Mouse (Mus musculus) T-helper 1 cell (primary cell): ENCODE measurements around the gene Gal3st1.
"Not testable (repeated sequence)": the region's sequence is repeated elsewhere in the genome, so short reads cannot be mapped to it uniquely, and the experiment has no call there.

Source experiments
- in situ Hi-C: fragments of 300-600 bp; cut with MboI, MseI; formaldehyde crosslinking; loops from one replicate; pipeline ENCODE4 v1.15.1; 2025; ENCODE audit warnings: high pct_unique_total_duplicates

The Gal3st1 gene

DNA sequence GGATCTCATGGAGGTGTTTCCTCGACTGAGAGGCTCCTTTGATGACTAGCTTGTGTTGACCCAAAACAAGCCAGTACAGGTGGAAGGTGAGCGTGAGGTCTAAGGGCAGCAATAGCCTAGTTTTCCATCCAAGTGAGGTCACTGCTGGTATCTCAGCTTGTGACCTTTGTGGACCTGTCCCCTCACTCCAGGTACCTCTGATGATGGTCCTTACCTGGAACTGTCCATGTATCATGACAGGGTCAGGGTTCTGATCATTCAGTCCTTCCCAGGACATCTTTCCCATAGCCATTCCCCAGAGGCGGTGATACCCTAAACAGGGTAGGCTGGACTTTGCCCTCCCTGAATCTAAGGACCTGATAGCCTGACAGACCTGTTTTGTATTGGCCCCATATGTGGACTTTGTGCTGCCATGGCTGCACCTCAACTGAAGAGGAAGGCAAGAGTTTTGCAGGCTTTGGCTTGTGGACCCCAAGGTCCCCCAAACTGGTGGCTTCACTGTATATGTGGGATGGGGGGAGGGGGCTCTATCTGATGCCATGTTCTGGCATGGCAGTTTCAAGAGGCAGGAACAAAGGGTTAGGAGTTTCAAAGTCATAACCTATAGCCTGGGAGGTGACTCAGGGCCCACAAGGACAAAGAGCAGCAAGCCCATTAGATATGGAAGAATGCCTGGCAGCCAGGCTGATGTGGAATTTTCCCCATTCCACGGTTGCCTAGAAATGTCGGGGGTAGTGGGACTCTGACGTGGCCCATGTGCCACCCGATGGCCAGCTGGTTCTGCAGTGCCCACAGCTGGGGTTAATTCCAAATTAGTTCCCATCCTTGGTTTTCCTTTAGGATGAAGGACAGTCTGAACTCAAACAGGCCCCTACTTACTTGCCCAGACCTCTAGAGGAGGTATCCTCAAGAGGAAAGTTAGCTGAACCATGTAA, 894 bp upstream of the Gal3st1 start:
- in situ Hi-C loops, result no loop called here

DNA sequence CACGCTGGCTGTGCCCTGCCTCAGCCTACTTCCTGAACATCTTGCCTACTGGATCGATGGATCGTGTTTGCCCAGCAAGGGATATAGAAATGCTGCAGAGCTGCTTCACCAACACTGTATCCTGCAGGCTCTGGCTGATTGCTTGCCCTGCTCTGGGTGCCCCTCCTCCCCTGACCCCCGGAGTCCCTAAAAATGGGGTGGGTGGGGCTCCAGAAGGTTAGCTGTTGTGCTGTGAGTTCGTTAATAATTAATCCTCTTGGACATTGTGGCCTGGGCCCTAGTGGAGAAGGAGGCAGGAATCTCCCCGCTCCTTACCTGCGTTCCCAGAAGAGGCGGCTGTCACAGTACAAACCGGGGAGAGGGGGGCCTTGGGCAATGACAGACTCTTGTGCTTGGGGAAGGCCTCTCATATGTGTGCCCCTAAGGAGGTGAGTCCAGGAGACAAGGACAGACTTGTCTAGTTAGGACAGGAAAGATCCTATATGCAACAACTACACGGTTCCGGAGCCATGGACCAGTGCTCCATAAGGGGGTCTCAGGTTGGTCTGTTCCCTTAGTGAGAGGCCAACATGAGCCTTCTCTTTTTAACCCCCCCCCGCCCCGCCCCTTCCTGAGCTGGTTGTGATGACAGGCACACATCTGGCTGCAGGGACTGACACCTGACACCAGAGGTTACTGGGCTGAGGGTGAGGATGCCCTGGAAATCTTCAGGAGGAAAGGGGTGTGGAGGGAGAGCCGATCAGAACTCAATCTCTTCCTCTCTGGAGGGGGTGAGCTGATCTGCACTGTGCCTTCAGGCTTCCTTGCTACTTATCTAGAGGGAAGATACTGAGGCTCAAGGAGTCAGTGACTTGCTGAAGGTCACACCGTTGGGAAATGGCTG, 668 bp downstream of the Gal3st1 start:
- in situ Hi-C loops, result no loop called here

DNA sequence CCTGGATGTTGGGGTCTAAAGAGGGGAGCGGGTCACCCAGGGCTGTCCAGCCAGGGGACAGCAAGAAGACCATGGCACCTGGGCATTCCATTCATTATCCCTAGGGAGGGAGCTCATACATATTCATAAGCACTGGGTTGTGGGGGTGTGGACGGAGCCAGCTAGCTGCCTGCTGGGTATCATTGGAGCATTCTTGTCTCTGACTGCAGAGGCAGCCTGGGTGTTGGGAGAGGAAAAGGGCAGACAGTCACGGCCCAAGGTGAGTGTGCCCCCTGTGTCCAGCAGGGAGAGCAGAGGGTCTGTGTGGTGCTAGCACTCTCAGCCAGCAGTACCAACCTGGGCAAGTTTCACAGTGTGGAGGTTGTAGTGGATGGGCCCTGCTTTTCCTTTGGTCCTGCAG, 6.3 kb downstream of the Gal3st1 start:
- in situ Hi-C loops, result no loop called here

DNA sequence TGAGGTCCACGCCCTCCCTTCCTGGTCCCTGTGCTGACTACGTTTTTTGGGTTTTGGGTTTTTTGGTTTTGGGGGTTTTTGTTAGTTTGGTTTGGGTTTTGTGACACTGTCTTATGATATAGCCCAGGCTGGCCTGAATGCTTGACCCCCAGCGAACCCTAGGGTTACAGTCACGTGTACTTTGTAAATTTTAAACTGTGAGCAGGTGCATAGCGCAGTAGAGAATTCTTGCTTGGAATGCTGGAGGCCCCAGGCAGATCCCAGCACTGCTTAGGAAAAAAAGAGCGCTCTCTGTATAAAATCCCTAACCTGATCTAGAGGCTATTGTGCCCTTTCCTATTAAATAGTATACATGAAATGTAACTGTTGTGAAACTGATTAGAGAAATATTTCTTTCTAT, 9.7 kb downstream of the Gal3st1 start:
- in situ Hi-C loops, result no loop called here

DNA sequence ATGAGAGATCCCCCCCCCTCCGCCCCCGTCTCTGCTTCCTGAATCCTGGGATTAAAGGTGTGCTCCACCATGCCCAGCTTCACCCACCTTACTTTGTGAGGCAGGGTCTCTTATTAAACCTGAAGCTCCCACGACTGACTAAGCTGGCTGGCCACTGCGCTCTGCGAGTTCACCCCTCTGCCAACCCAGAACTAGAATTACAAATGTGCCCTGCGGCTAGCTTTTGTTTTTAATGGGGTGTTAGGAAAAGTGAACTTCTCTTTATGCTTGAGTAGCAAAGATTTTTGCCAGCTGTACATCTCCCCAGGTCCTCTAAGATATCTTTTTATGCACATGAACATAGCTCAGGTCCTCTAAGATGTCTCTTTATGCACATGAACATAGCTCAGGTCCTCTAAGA, 10.5 kb downstream of the Gal3st1 start:
- in situ Hi-C loops, result no loop called here

DNA sequence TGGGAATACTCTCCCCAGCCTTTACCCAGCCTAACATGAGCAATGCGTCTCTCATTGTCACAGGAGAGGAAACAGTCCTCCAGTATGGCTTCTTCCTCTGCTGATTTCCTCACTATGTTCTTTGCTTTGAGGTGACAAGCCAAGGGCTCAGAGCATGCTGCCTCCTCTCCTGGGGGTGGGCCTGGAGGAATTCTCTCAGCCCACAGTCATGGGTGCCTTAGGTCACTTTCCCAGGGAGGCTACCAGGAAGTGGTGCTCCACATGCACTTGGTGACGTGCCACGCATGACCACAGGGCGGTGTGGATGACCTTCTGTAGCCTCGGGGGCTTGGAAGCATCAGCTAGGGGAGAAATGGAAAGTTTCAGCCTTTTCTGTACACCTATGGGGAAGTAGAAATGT, 12.1 kb downstream of the Gal3st1 start:
- in situ Hi-C loops, result no loop called here

DNA sequence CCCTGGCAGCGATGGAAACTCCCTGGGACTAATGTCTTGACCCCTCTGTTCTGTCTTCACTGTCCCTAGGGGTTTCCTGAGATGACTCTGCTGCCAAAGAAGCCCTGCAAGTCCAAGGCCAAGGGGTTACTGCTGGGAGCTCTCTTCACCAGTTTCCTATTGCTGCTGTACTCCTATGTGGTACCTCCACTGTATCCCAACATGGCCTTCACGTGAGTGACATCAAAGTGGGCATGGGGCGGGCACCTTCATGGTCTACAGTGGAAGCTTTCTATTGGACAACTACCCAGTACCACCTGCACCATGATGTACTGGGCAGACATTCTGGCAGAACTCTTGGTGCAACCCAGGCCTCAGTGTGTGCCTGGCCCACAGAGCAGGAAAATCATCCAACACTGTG, 13.4 kb downstream of the Gal3st1 start:
- in situ Hi-C loops, result no loop called here

DNA sequence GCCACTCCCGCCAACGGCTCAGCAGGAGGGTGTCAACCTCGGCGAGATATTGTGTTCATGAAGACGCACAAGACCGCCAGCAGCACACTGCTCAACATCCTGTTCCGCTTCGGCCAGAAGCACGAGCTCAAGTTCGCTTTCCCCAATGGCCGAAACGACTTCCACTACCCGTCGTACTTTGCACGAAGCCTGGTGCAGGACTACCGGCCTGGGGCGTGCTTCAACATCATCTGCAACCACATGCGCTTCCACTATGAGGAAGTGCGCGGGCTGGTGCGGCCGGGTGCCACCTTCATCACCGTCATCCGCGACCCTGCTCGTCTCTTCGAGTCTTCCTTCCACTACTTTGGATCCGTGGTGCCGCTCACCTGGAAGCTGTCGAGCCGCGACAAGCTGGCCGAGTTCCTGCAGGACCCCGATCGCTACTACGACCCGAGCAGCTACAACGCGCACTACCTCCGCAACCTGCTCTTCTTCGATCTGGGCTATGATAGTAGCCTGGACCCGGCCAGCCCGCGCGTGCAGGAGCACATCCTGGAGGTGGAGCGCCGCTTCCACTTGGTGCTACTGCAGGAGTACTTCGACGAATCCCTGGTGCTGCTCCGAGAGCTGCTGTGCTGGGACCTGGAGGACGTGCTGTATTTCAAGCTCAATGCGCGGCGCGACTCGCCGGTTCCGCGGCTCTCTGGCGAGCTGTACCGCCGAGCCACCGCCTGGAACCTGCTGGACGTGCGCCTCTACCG, 14.7 kb downstream of the Gal3st1 start:
- in situ Hi-C loops, result no loop called here

DNA sequence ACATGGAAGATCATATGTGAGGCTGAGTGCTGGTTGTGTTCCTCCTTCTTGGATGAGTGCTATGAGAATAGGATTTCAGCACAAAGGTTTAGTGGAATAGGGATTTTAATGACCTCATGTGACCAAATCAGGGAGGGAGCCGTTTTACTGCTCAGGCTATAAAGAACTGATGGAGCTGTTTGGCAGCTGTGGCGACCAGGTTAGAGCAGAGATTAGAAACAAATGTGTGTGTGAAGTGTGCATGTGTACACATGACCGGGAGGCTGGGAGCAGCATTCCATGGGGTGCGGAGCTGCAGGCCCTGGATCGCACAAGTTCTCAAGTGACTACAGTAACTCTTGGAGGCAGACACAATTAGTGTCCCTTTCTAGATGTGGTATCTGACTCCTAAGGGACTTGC, 16.1 kb downstream of the Gal3st1 start:
- in situ Hi-C loops, result no loop called here

DNA sequence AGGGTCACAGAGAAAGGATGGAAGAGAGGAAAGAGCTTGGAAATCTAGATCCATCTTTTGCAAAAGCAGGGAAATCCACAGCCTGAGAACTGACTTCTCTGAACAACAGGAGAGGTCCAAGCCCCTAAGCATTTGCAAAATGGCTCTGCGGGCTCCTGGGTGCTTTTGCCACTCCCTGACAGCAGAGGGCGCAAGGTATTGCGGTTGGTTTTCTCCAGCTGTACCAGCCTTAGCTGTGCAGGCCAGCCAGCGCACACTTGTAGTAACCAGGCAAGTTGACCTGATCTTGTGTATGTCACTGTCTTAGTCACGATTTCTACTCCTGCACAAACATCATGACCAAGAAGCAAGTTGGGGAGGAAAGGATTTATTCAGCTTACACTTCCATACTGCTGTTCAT, 18.2 kb downstream of the Gal3st1 start:
- in situ Hi-C loops, result loop anchor here (5.0 kb wide), 1 partner anchor 81 kb away; no protein-coding TSS in a partner anchor

DNA sequence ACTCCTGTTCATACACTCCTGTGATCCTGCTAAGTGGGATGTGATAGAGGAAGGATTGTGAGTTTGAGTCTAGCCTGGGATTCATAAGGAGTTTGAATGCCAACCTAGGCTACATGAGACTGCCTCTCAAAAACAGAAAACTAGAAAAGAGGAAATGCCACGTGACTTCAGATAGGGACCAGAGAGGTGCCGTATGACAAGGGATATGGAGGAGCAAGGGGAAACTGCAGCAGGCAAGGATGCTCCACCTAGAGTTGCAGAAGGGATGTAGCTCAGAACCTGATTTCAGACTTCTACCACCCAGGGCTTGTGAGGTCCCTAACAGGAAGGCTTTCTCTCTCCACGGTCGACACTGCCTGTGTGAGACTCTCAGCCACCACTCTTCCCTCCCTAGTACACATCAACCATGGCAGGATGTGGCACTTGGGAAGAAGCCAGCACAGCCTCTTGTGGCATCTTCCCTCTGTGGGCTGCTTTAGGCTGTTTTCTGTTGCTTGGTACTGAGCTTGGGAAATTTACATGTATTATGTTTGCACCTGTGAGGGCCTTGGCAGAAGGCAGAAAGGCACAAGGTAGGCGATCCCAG, 21.9 kb downstream of the Gal3st1 start:
- in situ Hi-C loops, result no loop called here

DNA sequence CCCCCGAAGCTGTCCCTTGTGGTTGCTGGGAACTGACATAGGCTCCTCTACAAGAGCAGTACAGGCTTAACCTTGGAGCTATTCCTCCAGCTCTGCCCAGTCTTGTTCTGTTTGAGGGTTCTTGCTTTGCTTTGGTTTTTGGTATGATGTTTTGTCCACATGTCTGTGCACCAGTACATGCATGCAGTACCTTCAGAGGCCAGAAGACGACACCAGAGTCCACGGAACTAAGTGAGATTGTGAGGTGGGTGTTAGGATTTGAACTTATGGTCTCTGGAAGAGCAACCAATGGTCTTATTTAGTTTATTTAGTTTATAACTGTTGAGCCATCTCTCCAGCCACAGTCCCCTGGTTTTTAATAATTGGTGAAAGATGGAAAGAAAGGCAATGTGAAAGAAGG, 23.0 kb downstream of the Gal3st1 start:
- in situ Hi-C loops, result no loop called here

DNA sequence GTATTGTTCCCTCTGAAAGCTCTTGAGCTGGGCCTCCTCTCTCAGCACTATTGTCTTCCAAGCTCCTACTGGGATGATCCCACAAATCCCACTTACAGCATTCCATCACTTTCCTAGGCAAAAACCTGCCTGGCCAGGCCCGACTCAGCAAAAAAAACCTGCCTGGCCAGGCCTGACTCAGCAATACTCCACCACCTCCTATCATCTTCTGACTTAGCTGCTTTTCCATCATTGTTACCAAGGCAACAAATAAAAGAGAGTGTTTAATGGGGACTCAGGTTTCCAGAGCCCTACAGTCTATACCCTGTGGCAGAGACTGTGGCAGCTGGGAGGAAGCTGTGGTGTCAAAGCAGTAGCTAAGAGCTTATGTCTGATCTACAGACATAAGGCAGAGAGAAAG, 29.2 kb downstream of the Gal3st1 start:
- in situ Hi-C loops, result no loop called here

DNA sequence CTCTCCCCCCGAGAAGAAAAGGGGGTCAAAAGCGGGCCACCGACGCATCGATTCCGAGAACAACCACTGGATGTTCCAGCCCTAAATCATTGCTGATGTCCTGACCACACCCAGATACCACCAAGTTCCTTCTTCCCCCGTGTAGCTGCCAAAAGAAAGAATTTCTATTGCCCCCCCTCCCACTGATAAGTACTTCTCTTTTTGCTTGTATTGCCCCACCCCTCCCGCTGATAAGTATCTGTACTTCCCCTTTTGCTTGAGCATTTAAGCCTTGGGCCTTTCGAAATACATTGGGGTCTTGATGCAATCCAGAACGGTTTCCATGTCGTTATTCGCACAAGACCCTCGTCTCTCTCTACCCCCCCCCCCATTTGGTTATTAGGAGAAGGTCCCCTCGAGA, 32.4 kb downstream of the Gal3st1 start:
- in situ Hi-C loops, result not testable (repeated sequence)

DNA sequence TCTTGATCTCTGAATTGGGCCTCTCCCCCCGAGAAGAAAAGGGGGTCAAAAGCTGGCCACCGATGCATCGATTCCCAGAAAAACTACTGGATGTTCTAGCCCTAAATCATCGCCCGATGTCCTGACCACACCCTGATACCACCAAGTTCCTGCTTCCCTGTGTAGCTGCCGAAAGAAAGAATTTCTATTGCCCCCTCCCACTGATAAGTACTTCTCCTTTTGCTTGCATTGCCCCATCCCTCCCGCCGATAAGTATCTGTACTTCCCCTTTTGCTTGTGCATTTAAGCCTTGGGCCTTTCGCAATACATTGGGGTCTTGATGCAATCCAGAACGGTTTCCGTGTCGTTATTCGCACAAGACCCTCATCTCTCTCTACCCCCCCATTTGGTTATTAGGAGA, 38.7 kb downstream of the Gal3st1 start:
- in situ Hi-C loops, result not testable (repeated sequence)

DNA sequence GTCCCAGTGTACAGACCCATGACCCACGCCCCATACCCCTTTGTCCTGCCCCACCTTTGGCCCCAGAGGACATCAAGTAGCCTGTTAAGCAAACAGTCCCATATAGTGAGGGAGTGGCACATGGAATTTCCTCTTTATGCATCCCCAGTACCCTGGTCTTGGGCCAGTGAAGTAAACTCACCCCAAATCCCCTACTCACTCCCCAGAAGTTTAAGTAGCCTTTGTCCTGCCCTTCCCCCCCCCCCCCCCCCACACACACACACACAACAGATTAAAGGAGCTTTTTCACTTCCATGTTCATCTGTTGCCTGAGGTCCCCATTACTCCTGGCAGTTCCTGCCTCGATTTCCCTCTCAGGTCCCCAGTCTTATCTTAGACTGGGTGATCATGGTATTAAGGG, 39.9 kb downstream of the Gal3st1 start:
- in situ Hi-C loops, result no loop called here

DNA sequence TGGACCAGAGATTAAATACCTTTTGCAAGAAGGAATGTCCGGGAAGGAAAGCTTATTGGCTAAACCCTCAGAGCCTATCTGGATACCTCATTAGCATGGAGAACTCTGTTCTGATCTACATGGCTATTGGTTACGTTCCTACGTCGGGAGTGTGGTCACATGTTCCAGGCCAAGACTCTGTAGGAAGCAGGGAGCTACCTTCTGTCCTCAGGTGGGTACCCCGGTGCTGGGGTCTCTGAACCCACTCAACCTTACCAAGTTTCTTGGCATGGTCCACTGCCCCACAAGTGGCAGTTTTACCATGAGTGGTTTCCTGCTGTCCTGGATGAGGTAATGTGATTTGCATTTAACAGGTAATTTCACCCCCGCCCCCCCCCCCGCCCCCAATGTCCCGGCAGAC, 43.6 kb downstream of the Gal3st1 start:
- in situ Hi-C loops, result no loop called here

DNA sequence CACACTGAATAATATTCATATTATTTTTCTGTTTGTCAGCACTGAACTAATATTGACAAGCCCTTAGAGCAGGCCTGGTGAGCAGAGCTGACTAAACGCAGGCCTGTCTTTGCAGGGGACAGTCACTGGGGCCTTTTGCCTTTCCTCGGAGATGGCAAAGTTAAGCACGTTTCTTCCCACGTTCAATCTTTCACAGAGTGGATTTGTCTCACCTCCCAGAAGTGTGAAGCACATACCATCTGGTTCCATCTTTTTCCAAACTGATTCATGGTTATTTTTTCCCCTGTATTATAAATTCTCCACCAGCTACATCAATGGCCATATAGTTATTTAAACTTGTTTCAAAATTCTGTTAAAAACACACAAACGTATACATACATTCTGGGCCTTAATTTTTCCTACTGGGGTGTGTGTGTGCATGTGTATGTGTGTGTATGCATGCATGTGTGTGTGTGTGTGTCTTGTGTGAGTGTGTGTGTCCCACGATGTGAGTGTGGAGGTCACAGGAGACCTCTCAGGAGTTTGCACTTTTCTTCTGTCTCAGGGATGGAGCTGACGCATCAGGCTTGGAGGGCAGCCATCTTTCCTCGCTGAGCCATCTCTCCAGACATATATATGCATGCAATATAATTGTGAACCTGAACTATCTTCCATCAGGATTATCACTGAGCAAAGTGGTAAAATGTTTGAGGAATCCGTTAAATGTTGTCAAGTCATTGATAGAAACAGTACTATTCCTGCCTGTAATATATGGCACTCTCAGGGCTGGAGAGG, 44.3 kb downstream of the Gal3st1 start:
- in situ Hi-C loops, result no loop called here

DNA sequence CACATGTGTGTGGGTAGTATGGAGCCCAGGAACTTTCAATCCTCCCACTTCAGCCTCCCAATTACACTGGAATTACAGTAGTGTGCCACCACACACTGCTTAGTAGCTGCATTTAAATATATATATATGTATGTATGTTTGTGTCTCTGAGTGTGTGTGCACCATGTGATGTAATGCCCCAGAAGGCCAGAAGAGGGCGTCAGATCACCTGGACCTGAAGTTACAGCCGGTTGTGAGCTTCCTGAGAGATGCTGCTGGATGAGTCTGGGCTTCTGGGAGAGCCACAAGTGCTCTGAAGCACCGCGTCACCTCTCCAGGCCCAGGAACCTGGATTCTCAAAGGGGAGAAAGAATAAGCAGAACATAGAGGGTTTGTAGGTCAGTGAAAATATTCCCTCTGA, 45.9 kb downstream of the Gal3st1 start:
- in situ Hi-C loops, result no loop called here

DNA sequence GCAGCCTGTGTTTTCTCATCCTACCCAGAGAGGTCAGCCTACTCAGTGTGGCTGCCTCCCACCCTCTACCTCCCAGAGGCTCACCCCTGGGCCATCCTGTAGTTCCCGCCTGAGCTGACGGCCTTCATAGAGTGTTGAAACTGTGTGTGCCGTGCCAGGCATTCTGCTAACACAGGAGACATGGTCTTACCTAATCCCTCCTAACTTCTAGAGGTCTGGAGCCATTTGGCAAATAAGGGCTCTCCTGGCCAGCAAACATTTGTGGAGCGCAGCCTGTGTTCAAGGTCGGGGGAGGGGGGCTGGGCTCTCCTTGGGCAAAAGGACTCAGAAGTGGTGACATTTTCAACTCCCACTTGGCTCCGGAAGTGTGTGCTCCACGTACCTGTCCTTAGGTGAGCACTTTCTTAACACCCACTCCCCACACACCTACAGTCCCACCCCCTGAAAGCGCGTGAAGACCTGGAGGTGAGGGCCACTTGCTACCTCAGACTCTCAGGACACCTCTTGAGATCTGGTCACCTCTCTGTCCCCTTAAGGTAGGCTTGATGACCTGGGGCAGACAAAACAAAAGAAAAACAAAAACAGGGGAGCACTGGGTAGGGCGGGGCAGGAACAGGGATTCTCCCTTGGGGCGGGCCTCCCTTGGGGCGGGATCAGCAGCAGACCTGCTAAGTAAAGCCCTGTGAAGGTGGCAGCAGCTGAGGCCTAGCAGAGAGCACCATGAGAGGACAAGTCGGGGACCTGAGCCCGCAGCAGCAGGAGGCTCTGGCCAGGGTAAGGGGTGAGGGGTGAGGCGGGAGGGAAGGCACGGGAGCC, 47.9 kb downstream of the Gal3st1 start, which contains the start of gene Sec14l4:
Gene Sec14l4 (plus strand): TSS at position 337 of the 816 bp plus-strand sequence.
- in situ Hi-C loops, result no loop called here
